Mouse (Mus musculus) midbrain, embryonic 16.5 days (tissue): ENCODE data around the gene Tm4sf20. TPM values are rescaled to one million over a fixed set of nuclear protein-coding genes. Genes with fewer than 3 reads are reported as not detected.

ENCODE experiments used
- ATAC-seq: fragments of 200-750 bp; cut with Nextera tagmentation; 2 replicates; pipeline ENCODE4 v1.8.0; 2017; ENCODE audit warnings: moderate TSS enrichment
- H3K27ac ChIP-seq: fragments of 300-500 bp; sonication (generic); 2 replicates; pipeline ENCODE4 v1.5.1; 2014; ENCODE audit warnings: mild to moderate bottlenecking, low read length, mixed read lengths
- H3K27me3 ChIP-seq: fragments of 300-500 bp; sonication (generic); 2 replicates; pipeline ENCODE4 v1.6.1; 2014; ENCODE audit warnings: low read depth, low read length, mixed read lengths; ENCODE audit not compliant: control insufficient read depth, insufficient read depth
- H3K36me3 ChIP-seq: fragments of 300-500 bp; sonication (generic); 2 replicates; pipeline ENCODE4 v1.6.1; 2014; ENCODE audit warnings: mild to moderate bottlenecking, low read length, moderate library complexity, mixed read lengths; ENCODE audit not compliant: control insufficient read depth, insufficient read depth
- H3K4me1 ChIP-seq: fragments of 300-500 bp; sonication (generic); 2 replicates; pipeline ENCODE4 v1.6.1; 2014; ENCODE audit warnings: mild to moderate bottlenecking, low read length, mixed read lengths; ENCODE audit not compliant: control insufficient read depth, insufficient read depth
- H3K4me2 ChIP-seq: fragments of 300-500 bp; sonication (generic); 2 replicates; pipeline ENCODE4 v1.6.1; 2014; ENCODE audit warnings: mild to moderate bottlenecking, low read length, mixed read lengths
- H3K4me3 ChIP-seq: fragments of 300-500 bp; sonication (generic); 2 replicates; pipeline ENCODE4 v1.5.1; 2014; ENCODE audit warnings: low read depth, mild to moderate bottlenecking, low read length, moderate library complexity, mixed read lengths
- H3K9ac ChIP-seq: fragments of 300-500 bp; sonication (generic); 2 replicates; pipeline ENCODE4 v1.6.1; 2014; ENCODE audit warnings: low read depth, low read length, mixed read lengths
- H3K9me3 ChIP-seq: fragments of 300-500 bp; sonication (generic); replicated peaks from 2 replicates; pipeline ENCODE4 v1.6.1; 2014; ENCODE audit warnings: mild to moderate bottlenecking, low read length, mixed read lengths; ENCODE audit not compliant: control insufficient read depth, poor library complexity, severe bottlenecking
- WGBS: fragments of 180-500 bp; shearing (Covaris S2); extraction: QIAGEN DNeasy Blood & Tissue Kit; methylation state at CpG from one replicate; pipeline ENCODE4 v1.1.7; 2014; 5-methylcytosine and 5-hydroxymethylcytosine counted together
- polyA plus RNA-seq: library from polyadenylated mRNA; unstranded; fragments of >200 nt; fragmentation: Nextera tagmentation; extraction: Ambion mirVana; gene quantifications from 2 replicates; pipeline ENCODE4 v1.2.1, GENCODE M21; 2015

The Tm4sf20 gene
- 0.11 TPM in 1 of 2 replicates, not detected in the other for polyA plus RNA-seq

DNA sequence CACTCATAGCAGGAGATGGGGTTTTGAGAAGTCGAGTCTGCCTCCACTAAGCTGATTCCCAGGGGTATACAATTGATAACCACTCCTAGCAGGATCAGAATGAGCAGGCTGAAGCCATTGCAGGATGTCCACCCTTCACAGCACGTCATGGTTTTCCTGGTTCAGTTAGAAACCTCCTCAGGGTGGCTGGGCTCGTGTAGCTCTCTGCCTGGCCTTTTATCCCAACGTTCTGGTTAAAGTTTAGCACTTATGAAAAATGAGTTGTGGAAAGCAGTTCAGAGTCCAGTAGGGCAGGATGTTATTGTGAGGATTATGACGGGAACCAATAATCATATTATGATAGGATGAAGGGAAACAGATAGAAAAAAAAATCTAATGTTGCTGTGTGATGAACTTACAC is at the start of gene Tm4sf20:
Gene Tm4sf20, minus strand, starts transcription at position 193 of the 400 bp plus-strand sequence.
- no peak for ATAC-seq
- H3K4me3 ChIP-seq, result no peak within 1 kb of the TSS
- no peak within 1 kb of the TSS for H3K27ac ChIP-seq
- H3K36me3 ChIP-seq, result no peaks in the 10 kb centered on the region
- no peaks in the 10 kb centered on the region for H3K4me1 ChIP-seq
- H3K4me2 ChIP-seq, result no peak within 1 kb of the TSS
- 78% methylated on average over 5 of the region's 5 CpGs for WGBS
- no peak within 1 kb of the TSS for H3K9ac ChIP-seq
- no peaks in the 10 kb centered on the region for H3K9me3 ChIP-seq
- no peaks in the 10 kb centered on the region for H3K27me3 ChIP-seq

- no peak overlapping the region for H3K4me3 ChIP-seq
- no peak overlapping the region for H3K27ac ChIP-seq
- no peaks in the 10 kb centered on the region for H3K27me3 ChIP-seq
- no peaks in the 10 kb centered on the region for H3K9me3 ChIP-seq
- no peak for ATAC-seq
- no peaks in the 10 kb centered on the region for H3K4me1 ChIP-seq
- 68% methylated on average over 17 of the region's 17 CpGs for WGBS
- no peak overlapping the region for H3K9ac ChIP-seq
- no peaks in the 10 kb centered on the region for H3K36me3 ChIP-seq
- no peak overlapping the region for H3K4me2 ChIP-seq
Measured at GRCm38 (mm10) chr1:82815941-82816716, 47.9 kb upstream of the Tm4sf20 start.

DNA sequence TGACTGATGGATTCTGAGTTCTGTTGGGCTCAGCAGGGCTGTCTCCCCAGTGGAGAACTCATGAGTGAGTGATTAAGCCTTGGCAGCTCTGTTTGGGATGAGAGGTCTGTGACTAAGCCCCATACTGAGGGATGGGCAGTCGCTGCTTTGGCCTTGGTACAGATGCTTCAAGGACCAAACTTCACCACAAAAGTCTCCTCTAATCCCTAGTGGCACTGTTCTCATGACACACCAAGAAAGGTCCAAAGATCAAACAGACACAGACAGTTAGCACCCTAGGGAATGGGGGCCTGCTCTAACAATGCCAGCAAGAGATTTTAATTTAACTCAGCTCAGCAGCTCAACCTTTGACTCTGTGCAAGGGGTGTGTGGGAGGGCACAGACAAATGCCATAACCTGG is 43.5 kb upstream of the Tm4sf20 start:
- H3K27ac ChIP-seq, result no peak overlapping the region

GRCm38 (mm10) chr1:82808564-82808963 is 40.3 kb upstream of the Tm4sf20 start:
- 65% methylated on average over 3 of the region's 3 CpGs for WGBS
- ATAC-seq, result no peak
- Histone ChIP-seq H3K4me3 (no peak overlapping the region), H3K4me2 (no peak overlapping the region), H3K27ac (no peak overlapping the region), H3K4me1 (no peaks in the 10 kb centered on the region), H3K9me3 (no peaks in the 10 kb centered on the region), H3K9ac (no peak overlapping the region), H3K27me3 (no peaks in the 10 kb centered on the region), H3K36me3 (no peaks in the 10 kb centered on the region)

More for the DNA sequence above, 43.5 kb upstream of the Tm4sf20 start:
- Histone ChIP-seq H3K9me3 (no peaks in the 10 kb centered on the region), H3K4me1 (no peaks in the 10 kb centered on the region), H3K27me3 (no peaks in the 10 kb centered on the region), H3K4me3 (no peak overlapping the region), H3K36me3 (no peaks in the 10 kb centered on the region), H3K9ac (no peak overlapping the region), H3K4me2 (no peak overlapping the region)
- 21% methylated on average over 1 of the region's 1 CpGs for WGBS
- no peak for ATAC-seq

DNA sequence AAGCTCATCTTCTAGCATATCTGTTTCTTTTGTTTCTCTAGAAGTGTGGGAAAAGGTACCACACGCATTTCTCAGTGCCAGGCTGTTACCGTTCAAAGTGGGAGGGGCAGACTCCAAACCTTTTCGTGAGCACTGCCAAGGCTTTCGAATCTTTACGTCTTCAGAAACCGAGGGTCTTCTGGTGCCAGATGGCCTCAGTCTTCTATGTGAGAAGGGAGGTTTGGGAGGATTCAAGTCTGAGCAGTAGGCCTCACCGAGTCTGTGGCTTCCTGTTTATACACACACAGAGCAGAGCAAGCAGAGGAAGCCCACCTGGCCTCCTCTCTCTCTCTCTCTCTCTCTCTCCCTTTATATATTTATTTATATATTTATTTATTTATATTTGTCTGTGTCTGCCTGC is 38.9 kb upstream of the Tm4sf20 start:
- ATAC-seq, result no peak
- H3K4me2 ChIP-seq, result no peak overlapping the region
- 92% methylated on average over 7 of the region's 7 CpGs for WGBS

DNA sequence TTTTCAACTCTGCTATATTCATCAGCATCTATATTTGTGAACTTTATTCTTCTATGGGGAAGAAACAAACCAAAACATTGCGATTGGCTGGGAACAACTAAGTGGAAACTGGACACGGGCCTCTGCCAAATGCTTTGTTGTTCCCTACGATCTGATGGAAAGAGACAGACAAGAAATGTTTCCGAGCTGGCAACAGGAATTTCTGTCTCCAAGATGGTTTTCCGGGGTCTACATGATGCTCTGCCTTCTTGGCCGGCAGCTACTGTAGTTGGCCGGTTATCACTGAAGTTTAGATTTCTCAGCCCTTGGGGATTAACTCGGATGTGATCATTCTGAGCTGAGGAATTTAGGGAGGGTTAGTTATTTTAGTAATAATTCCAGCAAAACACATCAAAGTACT is 38.1 kb upstream of the Tm4sf20 start:
- 79% methylated on average over 8 of the region's 8 CpGs for WGBS
- Histone ChIP-seq H3K4me1 (no peaks in the 10 kb centered on the region), H3K36me3 (no peaks in the 10 kb centered on the region), H3K4me3 (no peak overlapping the region), H3K4me2 (no peak overlapping the region), H3K9ac (no peak overlapping the region), H3K27me3 (no peaks in the 10 kb centered on the region), H3K9me3 (no peaks in the 10 kb centered on the region), H3K27ac (no peak overlapping the region)
- no peak for ATAC-seq

More for the DNA sequence above, 38.9 kb upstream of the Tm4sf20 start:
- Histone ChIP-seq H3K4me3 (no peak overlapping the region), H3K27ac (no peak overlapping the region), H3K9ac (no peak overlapping the region), H3K4me1 (no peaks in the 10 kb centered on the region), H3K9me3 (no peaks in the 10 kb centered on the region), H3K27me3 (no peaks in the 10 kb centered on the region), H3K36me3 (no peaks in the 10 kb centered on the region)

DNA sequence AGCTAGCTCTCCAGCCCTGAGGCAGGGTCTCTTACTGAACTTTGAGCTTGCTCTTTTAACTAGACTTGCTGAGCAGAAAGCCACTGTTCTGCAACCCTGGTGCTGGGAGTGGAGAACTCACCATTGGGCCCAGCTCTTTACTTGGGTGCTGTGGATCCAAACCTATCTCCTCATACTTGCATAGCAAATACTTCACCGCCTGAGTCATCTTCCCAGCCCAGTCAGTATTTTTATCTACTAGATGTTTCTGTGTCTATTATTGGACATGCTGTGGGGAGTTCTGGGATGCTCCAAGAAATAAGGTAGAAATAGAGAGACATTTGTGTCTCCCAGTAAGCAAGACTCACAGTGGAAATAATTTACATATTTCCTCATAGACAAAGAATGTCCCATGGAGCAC is 35.8 kb upstream of the Tm4sf20 start:
- WGBS, result 97% methylated on average over 1 of the region's 1 CpGs
- Histone ChIP-seq H3K9me3 (no peaks in the 10 kb centered on the region), H3K36me3 (no peaks in the 10 kb centered on the region), H3K4me3 (no peak overlapping the region), H3K4me1 (no peaks in the 10 kb centered on the region), H3K9ac (no peak overlapping the region), H3K27me3 (no peaks in the 10 kb centered on the region), H3K4me2 (no peak overlapping the region), H3K27ac (no peak overlapping the region)
- ATAC-seq, result no peak

GRCm38 (mm10) chr1:82803608-82804007 is 35.3 kb upstream of the Tm4sf20 start:
- no peaks in the 10 kb centered on the region for H3K27me3 ChIP-seq
- no peak overlapping the region for H3K27ac ChIP-seq
- H3K4me1 ChIP-seq, result no peaks in the 10 kb centered on the region
- H3K4me3 ChIP-seq, result no peak overlapping the region
- H3K9me3 ChIP-seq, result no peaks in the 10 kb centered on the region
- no peak overlapping the region for H3K9ac ChIP-seq
- H3K4me2 ChIP-seq, result no peak overlapping the region
- no peaks in the 10 kb centered on the region for H3K36me3 ChIP-seq
- WGBS, result 80% methylated on average over 7 of the region's 7 CpGs
- no peak for ATAC-seq

DNA sequence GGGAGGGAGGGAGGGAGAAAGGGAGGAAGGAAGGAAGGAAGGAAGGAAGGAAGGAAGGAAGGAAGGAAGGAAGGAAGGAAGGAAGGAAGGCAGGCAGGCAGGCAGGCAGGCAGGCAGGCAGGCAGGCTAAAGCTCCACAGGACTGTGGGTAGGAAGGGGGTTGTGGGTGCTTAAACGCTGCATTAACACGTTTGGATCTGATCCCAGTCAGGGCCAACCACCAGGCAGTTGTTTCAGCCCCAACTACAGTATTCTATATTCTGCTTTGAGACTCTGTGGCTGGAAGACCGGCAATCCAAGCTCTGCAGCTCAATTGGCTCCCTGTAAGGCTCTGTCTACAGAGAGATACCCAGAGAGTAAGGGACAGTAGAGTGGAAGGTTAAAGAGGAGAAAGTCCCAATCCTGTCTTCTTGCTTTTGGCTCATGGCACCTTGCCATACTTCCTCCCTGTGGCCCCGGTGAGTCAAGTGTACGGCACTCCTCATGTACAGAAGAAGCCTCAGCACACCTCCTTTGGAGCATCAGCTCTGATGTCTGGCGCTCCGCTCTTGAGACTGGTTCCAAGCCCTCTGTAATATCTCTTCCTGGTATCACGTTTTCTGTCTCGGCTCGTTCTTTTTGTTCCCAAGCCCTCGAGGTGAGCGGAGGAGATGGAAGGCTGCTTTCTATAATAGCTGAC is 33.0 kb upstream of the Tm4sf20 start:
- H3K9me3 ChIP-seq, result no peaks in the 10 kb centered on the region
- H3K27ac ChIP-seq, result no peak overlapping the region
- no peaks in the 10 kb centered on the region for H3K4me1 ChIP-seq
- H3K4me3 ChIP-seq, result no peak overlapping the region
- no peaks in the 10 kb centered on the region for H3K27me3 ChIP-seq
- H3K4me2 ChIP-seq, result no peak overlapping the region
- WGBS, result 82% methylated on average over 12 of the region's 12 CpGs
- ATAC-seq, result no peak
- H3K36me3 ChIP-seq, result no peaks in the 10 kb centered on the region
- no peak overlapping the region for H3K9ac ChIP-seq
